21 mouse cellular contexts compared by ENCODE assay signal in genomic region chr10:77391072-77391471, GRCm38 (mm10).
"Had no signal": no experiment of that assay in that cellular context is flagged by ENCODE, and none has a peak within 500 bp of the region (broad histone marks: within the 10 kb centered on the region; RNA-seq: fewer than 3 reads in every experiment).

No protein-coding gene starts in this region.

- ATAC-seq: intestine, postnatal 0 days; liver, embryonic 12.5 days; midbrain, embryonic 13.5 days; midbrain, embryonic 16.5 days had no signal

- H3K27ac ChIP-seq: kidney, postnatal 0 days; limb, embryonic 12.5 days; limb, embryonic 15.5 days; liver, embryonic 12.5 days; liver, embryonic 15.5 days; lung, embryonic 15.5 days; midbrain, embryonic 10.5 days; midbrain, embryonic 13.5 days; neural tube, embryonic 13.5 days; stomach, embryonic 15.5 days had no signal

- H3K4me1 ChIP-seq: limb, embryonic 15.5 days; liver, embryonic 15.5 days; lung, embryonic 15.5 days; midbrain, embryonic 10.5 days; stomach, embryonic 15.5 days had no signal

- H3K9ac ChIP-seq: limb, embryonic 12.5 days; limb, embryonic 15.5 days; liver, embryonic 12.5 days; liver, embryonic 15.5 days; lung, embryonic 15.5 days; midbrain, embryonic 13.5 days; neural tube, embryonic 13.5 days; stomach, embryonic 15.5 days had no signal

- H3K4me3 ChIP-seq: limb, embryonic 12.5 days; limb, embryonic 15.5 days; liver, embryonic 12.5 days; liver, embryonic 15.5 days; lung, embryonic 15.5 days; megakaryocyte, embryonic 14.5 days; midbrain, embryonic 10.5 days; midbrain, embryonic 13.5 days; myocyte; neural tube, embryonic 13.5 days; stomach, embryonic 15.5 days had no signal

- DNase-seq: kidney, adult 2 months; kidney, postnatal 36 days; left cerebral cortex, postnatal 4 days; retina, postnatal 1 day; right cerebral cortex, postnatal 25 days; spleen, adult 18-20 months; thymus, postnatal 25 days had no signal

- H3K9me3 ChIP-seq: limb, embryonic 12.5 days; liver, embryonic 12.5 days; liver, embryonic 15.5 days; lung, embryonic 15.5 days; megakaryocyte, embryonic 14.5 days; midbrain, embryonic 10.5 days; midbrain, embryonic 13.5 days; neural tube, embryonic 13.5 days; stomach, embryonic 15.5 days had no signal

- H3K27me3 ChIP-seq: limb, embryonic 12.5 days; limb, embryonic 15.5 days; liver, embryonic 12.5 days; liver, embryonic 15.5 days; lung, embryonic 15.5 days; midbrain, embryonic 13.5 days; neural tube, embryonic 13.5 days; stomach, embryonic 15.5 days had no signal

- H3K36me3 ChIP-seq: limb, embryonic 12.5 days; limb, embryonic 15.5 days; liver, embryonic 12.5 days; liver, embryonic 15.5 days; lung, embryonic 15.5 days; midbrain, embryonic 10.5 days; midbrain, embryonic 13.5 days; neural tube, embryonic 13.5 days; stomach, embryonic 15.5 days had no signal

- H3K4me2 ChIP-seq: limb, embryonic 12.5 days; limb, embryonic 15.5 days; liver, embryonic 12.5 days; liver, embryonic 15.5 days; lung, embryonic 15.5 days; midbrain, embryonic 13.5 days; neural tube, embryonic 13.5 days; stomach, embryonic 15.5 days had no signal
